Comparison of ENCODE assay signal across 19 mouse cellular contexts in the genomic region with DNA sequence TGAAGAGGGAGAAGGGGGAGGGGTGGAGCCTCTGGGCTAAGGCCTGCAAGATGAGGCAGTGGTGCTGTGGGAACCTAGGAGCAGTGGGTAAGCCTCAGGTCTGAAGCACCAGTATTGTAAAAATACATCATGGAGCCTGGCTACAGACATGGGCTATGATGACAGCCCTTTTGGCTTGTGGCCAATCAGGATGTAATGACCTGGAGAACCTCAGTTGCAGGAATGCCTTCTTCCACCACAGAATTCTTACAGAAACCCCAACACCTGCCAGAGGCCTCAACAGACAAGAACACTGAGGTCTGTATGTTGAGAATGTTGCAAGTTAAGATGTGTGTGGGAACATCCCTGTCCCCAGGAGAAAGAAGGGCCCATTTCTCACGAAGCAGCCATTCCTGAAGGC.
"Had no signal": no experiment of that assay in that cellular context is flagged by ENCODE, and none has a peak within 500 bp of the region (broad histone marks: within the 10 kb centered on the region; RNA-seq: fewer than 3 reads in every experiment).

No protein-coding gene starts in this region.

- DNase-seq: lung, adult 2 months; lung, postnatal 10 days; lung, postnatal 4 days; midbrain, embryonic 14.5 days; retina, postnatal 1 day; right cerebral cortex, adult 18-20 months; right cerebral cortex, postnatal 25 days; right cerebral cortex, postnatal 4 days; spleen, adult 18-20 months; thymus, adult 18-20 months; thymus, postnatal 14 days; thymus, postnatal 36 days had no signal

- H3K4me2 ChIP-seq: lung, embryonic 15.5 days; midbrain, embryonic 12.5 days; neural tube, embryonic 13.5 days; neural tube, embryonic 15.5 days had no signal

- H3K4me1 ChIP-seq: lung, embryonic 15.5 days had no signal

- ATAC-seq: midbrain, embryonic 16.5 days had no signal

- H3K27me3 ChIP-seq: midbrain, embryonic 12.5 days had no signal

- H3K36me3 ChIP-seq: lung, embryonic 15.5 days; midbrain, embryonic 10.5 days; midbrain, embryonic 12.5 days; neural tube, embryonic 13.5 days; neural tube, embryonic 15.5 days had no signal

- H3K9me3 ChIP-seq: lung, embryonic 15.5 days; midbrain, embryonic 10.5 days; midbrain, embryonic 12.5 days; neural tube, embryonic 13.5 days; neural tube, embryonic 15.5 days had no signal

- H3K4me3 ChIP-seq: lung, embryonic 15.5 days; midbrain, embryonic 10.5 days; midbrain, embryonic 12.5 days; myocyte; neural tube, embryonic 13.5 days; neural tube, embryonic 15.5 days had no signal

- H3K27ac ChIP-seq: lung, embryonic 15.5 days; midbrain, embryonic 10.5 days; midbrain, embryonic 12.5 days; neural tube, embryonic 13.5 days; neural tube, embryonic 15.5 days had no signal

- H3K9ac ChIP-seq: lung, embryonic 15.5 days; midbrain, embryonic 12.5 days; neural tube, embryonic 13.5 days; neural tube, embryonic 15.5 days had no signal
